Mouse (Mus musculus) small intestine, adult 2 months (tissue): ENCODE data around the gene Pld2.

ENCODE experiments used
- CTCF ChIP-seq: fragments of 200-500 bp; IDR thresholded peaks from 2 replicates; pipeline ENCODE4 v1.5.1; 2012; ENCODE audit warnings: low read depth, mild to moderate bottlenecking, control low read depth, inconsistent platforms, low read length, moderate library complexity, mixed read lengths; ENCODE audit not compliant: insufficient replicate concordance, insufficient read length; ENCODE audit errors: extremely low read depth
- POLR2A ChIP-seq: fragments of 200-500 bp; IDR thresholded peaks from 2 replicates; pipeline ENCODE4 v1.6.1; 2012; ENCODE audit warnings: low read depth, mild to moderate bottlenecking, control low read depth, inconsistent platforms, low read length, moderate library complexity

DNA sequence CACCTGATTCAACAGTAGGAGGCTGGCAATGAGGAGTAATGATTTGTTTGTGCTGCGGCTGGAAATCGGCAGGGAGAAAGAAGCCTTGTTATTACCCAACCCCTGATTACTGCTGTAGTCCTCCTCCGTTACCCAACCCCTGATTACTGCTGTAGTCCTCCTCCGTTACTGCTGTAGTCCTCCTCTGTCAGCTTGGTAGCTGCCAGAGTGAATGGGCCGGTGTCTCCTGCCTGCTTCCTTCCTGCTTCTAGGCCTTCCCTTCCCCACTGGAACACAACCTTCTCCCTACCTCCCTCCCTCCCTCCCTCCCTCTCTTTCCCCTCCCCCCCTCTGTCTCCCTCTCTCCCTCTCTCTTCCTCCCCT lies 40.5 kb downstream of the Pld2 start:
- no peak for TF ChIP-seq CTCF
- no peak for TF ChIP-seq POLR2A
